Mouse (Mus musculus): ENCODE measurements around the gene Plod2.

DNA sequence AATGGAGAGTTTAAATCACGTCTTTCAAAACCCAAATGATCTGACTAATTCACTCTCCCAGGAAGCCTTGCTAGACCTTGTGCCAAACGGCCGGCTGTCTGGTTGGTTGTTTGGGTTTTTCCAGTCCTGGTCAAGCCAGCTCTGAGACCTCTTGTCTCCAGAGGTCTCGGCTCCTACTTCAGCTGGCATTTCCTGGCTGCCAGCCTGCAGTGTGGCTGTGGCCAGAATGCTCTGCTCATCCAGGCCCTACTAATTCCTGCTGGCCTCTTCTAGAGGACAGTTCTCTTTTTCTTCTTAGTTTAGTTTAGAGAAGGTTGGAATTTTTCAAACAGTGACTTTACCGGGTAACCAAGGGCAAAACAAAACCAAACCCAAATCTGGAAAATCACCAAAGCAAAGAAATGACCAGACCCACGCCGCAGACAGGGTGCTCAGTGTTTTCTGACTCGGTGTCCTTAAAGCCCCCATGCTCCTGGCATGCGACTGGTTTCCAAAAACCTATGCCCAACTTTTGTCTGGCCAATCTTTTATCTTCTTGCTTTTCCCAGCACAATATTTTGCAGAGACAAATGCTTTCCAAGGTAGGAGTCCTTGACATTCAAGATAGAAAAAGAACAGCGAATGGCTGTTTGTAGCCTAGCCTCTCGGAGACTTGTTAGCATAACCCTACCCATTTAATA lies 7.9 kb downstream of the Plod2 start:
- TF ChIP-seq CTCF (IDR thresholded peaks at IDR 0.05; ENCODE audit: extremely low read depth, insufficient read depth, insufficient read length, insufficient replicate concordance): no peak
- no peak for TF ChIP-seq POLR2A (IDR thresholded peaks at IDR 0.05; ENCODE audit: low read depth, low read length)
